In genomic region chr16:8827366-8827765, GRCm38 (mm10) we compare ENCODE assay signal across 28 mouse cellular contexts. TPM values are rescaled to one million over a fixed set of nuclear protein-coding genes. Genes with fewer than 3 reads are reported as not detected.
A peak's percentile ranks its signal among the peaks of the same experiment; 100 is the strongest.
DNase-seq lines count a peak whose midpoint lies in the region; ATAC-seq and TF ChIP-seq lines count a peak whose summit lies in the region.
"Had no signal": no experiment of that assay in that cellular context is flagged by ENCODE, and none has a peak within 500 bp of the region (broad histone marks: within the 10 kb centered on the region; RNA-seq: fewer than 3 reads in every experiment).

No protein-coding gene starts in this region.

- no peak overlapping the region for H3K4me2 ChIP-seq in liver, embryonic 13.5 days
- H3K4me2 ChIP-seq in liver, postnatal 0 days (ENCODE audit: low read depth, low read length) = no peak overlapping the region
- H3K4me2 ChIP-seq: embryonic facial prominence, embryonic 13.5 days; hindbrain, embryonic 12.5 days; intestine, embryonic 15.5 days; limb, embryonic 13.5 days; lung, embryonic 14.5 days; midbrain, embryonic 13.5 days; neural tube, embryonic 13.5 days; stomach, embryonic 15.5 days had no signal

- no peak for ATAC-seq in cerebellum, adult (ENCODE audit: insufficient number of reproducible peaks, low FRiP score, low TSS enrichment)
- ATAC-seq in liver, embryonic 13.5 days (ENCODE audit: low read depth) = no peak
- no peak for ATAC-seq in liver, postnatal 0 days
- ATAC-seq: forebrain, embryonic 16.5 days; hindbrain, postnatal 0 days; intestine, embryonic 15.5 days; midbrain, embryonic 13.5 days; Patski had no signal

- H3K27me3 ChIP-seq in liver, embryonic 13.5 days = no peaks in the 10 kb centered on the region
- no peaks in the 10 kb centered on the region for H3K27me3 ChIP-seq in liver, postnatal 0 days (ENCODE audit: insufficient read depth, low read length)
- H3K27me3 ChIP-seq: embryonic facial prominence, embryonic 13.5 days; hindbrain, embryonic 12.5 days; intestine, embryonic 15.5 days; limb, embryonic 13.5 days; midbrain, embryonic 13.5 days; neural tube, embryonic 13.5 days; Patski; stomach, embryonic 15.5 days had no signal

- H3K36me3 ChIP-seq in liver, embryonic 13.5 days = peaks cover 10% of the 10 kb centered on the region
- H3K36me3 ChIP-seq in liver, postnatal 0 days (replicated peaks; ENCODE audit: insufficient read depth, low read length) = peaks cover 2% of the 10 kb centered on the region
- H3K36me3 ChIP-seq: intestine, embryonic 15.5 days; stomach, embryonic 15.5 days had no signal

- peaks cover 46% of the 10 kb centered on the region for H3K4me1 ChIP-seq in liver, embryonic 13.5 days (replicated peaks)
- H3K4me1 ChIP-seq in liver, postnatal 0 days (ENCODE audit: insufficient read depth) = peaks cover 13% of the 10 kb centered on the region

- peak overlapping the region; percentile 13; the same call in 1 of the 2 replicates for H3K27ac ChIP-seq in liver, embryonic 13.5 days
- no peak overlapping the region for H3K27ac ChIP-seq in liver, postnatal 0 days (ENCODE audit: low read depth)
- H3K27ac ChIP-seq: embryonic facial prominence, embryonic 13.5 days; hindbrain, embryonic 12.5 days; hindbrain, postnatal 0 days; intestine, embryonic 15.5 days; limb, embryonic 13.5 days; liver, embryonic 14.5 days; macrophage; midbrain, embryonic 13.5 days; neural tube, embryonic 13.5 days; stomach, embryonic 15.5 days had no signal

- WGBS in liver, embryonic 13.5 days (ENCODE audit: insufficient replicate concordance) = 87% methylated on average over 7 of the region's 7 CpGs
- 83% methylated on average over 7 of the region's 7 CpGs for WGBS in liver, postnatal 0 days (ENCODE audit: insufficient replicate concordance)

- TF ChIP-seq EP300 in liver, postnatal 0 days (IDR thresholded peaks at IDR 0.05; ENCODE audit: low read depth) = no peak

- no peak overlapping the region for H3K4me3 ChIP-seq in liver, embryonic 13.5 days (replicated peaks)
- H3K4me3 ChIP-seq in liver, postnatal 0 days (ENCODE audit: low read depth, low read length) = no peak overlapping the region
- H3K4me3 ChIP-seq: embryonic facial prominence, embryonic 13.5 days; hindbrain, embryonic 12.5 days; intestine, embryonic 15.5 days; limb, embryonic 13.5 days; midbrain, embryonic 13.5 days; neural tube, embryonic 13.5 days; stomach, embryonic 15.5 days had no signal

- H3K9me3 ChIP-seq in liver, embryonic 13.5 days (replicated peaks) = no peaks in the 10 kb centered on the region
- H3K9me3 ChIP-seq in liver, postnatal 0 days (ENCODE audit: low read length) = no peaks in the 10 kb centered on the region
- H3K9me3 ChIP-seq: embryonic facial prominence, embryonic 13.5 days; hindbrain, embryonic 12.5 days; intestine, embryonic 15.5 days; limb, embryonic 13.5 days; midbrain, embryonic 13.5 days; neural tube, embryonic 13.5 days; stomach, embryonic 15.5 days had no signal

- H3K9ac ChIP-seq in liver, embryonic 13.5 days = no peak overlapping the region
- H3K9ac ChIP-seq in liver, postnatal 0 days (replicated peaks) = no peak overlapping the region
- H3K9ac ChIP-seq: embryonic facial prominence, embryonic 13.5 days; hindbrain, embryonic 12.5 days; intestine, embryonic 15.5 days; limb, embryonic 13.5 days; liver, embryonic 14.5 days; lung, embryonic 14.5 days; midbrain, embryonic 13.5 days; neural tube, embryonic 13.5 days; stomach, embryonic 15.5 days had no signal

- TF ChIP-seq CTCF in liver, postnatal 0 days (IDR thresholded peaks at IDR 0.05; ENCODE audit: low read depth) = no peak

- DNase-seq in cerebellum, adult 11-12 months = peak; percentile 46
- DNase-seq in liver, embryonic 13.5 days = no peak
- no peak for DNase-seq in liver, postnatal 0 days
- DNase-seq in adrenal gland, postnatal 14 days = peak; percentile 54
- DNase-seq in ovary, postnatal 10 days (ENCODE audit: low spot score) = no peak
- no peak for DNase-seq in thymus, postnatal 36 days
- DNase-seq: cerebellum, postnatal 10 days; heart, postnatal 36 days; kidney, adult 2 months; kidney, postnatal 4 days; lung, embryonic 14.5 days; retina, postnatal 1 day; right cerebral cortex, postnatal 25 days; thymus, adult 18-20 months; thymus, postnatal 25 days had no signal

RNA-seq across cellular contexts. Expression of gene 1810013L24Rik, which starts 2.5 kb away (rescaled TPM):
- polyA plus RNA-seq in liver, embryonic 13.5 days (2015; fragmentation: Nextera tagmentation; extraction: Ambion mirVana) = 14.0 and 14.6 TPM in 2 replicates
- 7.1 and 7.5 TPM in 2 replicates for polyA plus RNA-seq in liver, postnatal 0 days (2015; fragmentation: Nextera tagmentation; extraction: Ambion mirVana)
- total RNA-seq in adrenal gland, postnatal 14 days (2021) = 67.6 and 73.0 TPM in 2 replicates

RNA-seq across cellular contexts. Expression of gene Usp7, which starts 35.3 kb away (rescaled TPM):
- 26.5 and 26.8 TPM in 2 replicates for polyA plus RNA-seq in liver, embryonic 13.5 days (2015; fragmentation: Nextera tagmentation; extraction: Ambion mirVana)
- 15.8 and 17.7 TPM in 2 replicates for polyA plus RNA-seq in liver, postnatal 0 days (2015; fragmentation: Nextera tagmentation; extraction: Ambion mirVana)
- total RNA-seq in adrenal gland, postnatal 14 days (2021) = 104 and 117 TPM in 2 replicates

Comparison
In these comparisons a context has a peak if more than half of its experiments do, and no peak if none do; other contexts are left out.
1. DNase-seq: peak in cerebellum, adult 11-12 months (single experiment) and adrenal gland, postnatal 14 days (single experiment); none in liver, embryonic 13.5 days (single experiment), liver, postnatal 0 days (single experiment), ovary, postnatal 10 days (single experiment) and thymus, postnatal 36 days (0 of 2).